Mouse (Mus musculus): ENCODE measurements around the gene Ptprd.

DNA sequence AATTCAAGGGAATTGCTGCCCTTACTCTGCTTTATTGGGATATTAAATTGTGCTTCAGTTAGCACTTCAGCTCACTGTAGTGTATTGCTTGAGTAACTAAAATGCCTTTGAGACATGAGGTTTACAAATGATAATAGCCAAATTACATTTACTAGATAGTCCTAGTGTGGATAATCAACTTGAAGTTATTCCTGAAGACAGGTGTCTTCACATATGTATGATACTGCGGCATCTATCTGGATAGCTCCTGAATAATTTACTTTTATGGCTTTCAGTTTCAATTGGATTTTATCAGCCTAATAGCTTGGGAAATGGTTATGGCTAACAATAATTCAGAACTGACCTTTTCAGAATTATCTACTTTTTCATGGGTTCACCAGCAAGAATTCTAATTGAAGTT is 598.6 kb downstream of the Ptprd start:
- TF ChIP-seq CTCF (IDR thresholded peaks at IDR 0.05 in 2 of 3, conservative IDR thresholded peaks at IDR 0.05 in 1 of 3; ENCODE audit: control insufficient read depth in 1 of 3, insufficient read depth in 1 of 3, low read depth in 2 of 3, low read length in 3 of 3, poor library complexity in 1 of 3, severe bottlenecking in 1 of 3): no peak
- no peak for TF ChIP-seq EP300 (IDR thresholded peaks at IDR 0.05; ENCODE audit: low read depth in 1 of 2, low read length in 2 of 2)
- no peak for TF ChIP-seq SIN3A (IDR thresholded peaks at IDR 0.05; ENCODE audit: low read length)
- TF ChIP-seq BHLHE40 (IDR thresholded peaks at IDR 0.05; ENCODE audit: borderline replicate concordance, low read depth, low read length): no peak
- TF ChIP-seq USF1 (IDR thresholded peaks at IDR 0.05; ENCODE audit: low read depth, low read length): no peak
- TF ChIP-seq GABPA (IDR thresholded peaks at IDR 0.05; ENCODE audit: low read depth, low read length): no peak
- TF ChIP-seq MAFK (IDR thresholded peaks at IDR 0.05; ENCODE audit: borderline replicate concordance, low read depth, low read length): no peak

Measured in MEL (cell line).